Mouse (Mus musculus): Measurements from ENCODE around the gene Casp9. TPM values are rescaled to one million over a fixed set of nuclear protein-coding genes. Genes with fewer than 3 reads are reported as not detected.

Casp9 gene
- polyA plus RNA-seq, 1 experiment: 21.6 TPM

GRCm38 (mm10) chr4:141810975-141811374 lies 17.6 kb downstream of the Casp9 start:
- Histone ChIP-seq H3K4me3 (ENCODE audit: insufficient read depth, low read length) (no peak overlapping the region), H3K4me1 (ENCODE audit: control insufficient read depth, insufficient read depth, low read length) (no peaks in the 10 kb centered on the region), H3K27ac (ENCODE audit: insufficient read depth, low read length) (no peak overlapping the region)
- TF ChIP-seq CTCF (IDR thresholded peaks at IDR 0.05; ENCODE audit: extremely low read depth, insufficient read depth, low read length) (no peak), POLR2A (IDR thresholded peaks at IDR 0.05; ENCODE audit: extremely low read depth, insufficient read depth, low read length) (no peak)

GRCm38 (mm10) chr4:141811375-141811774 lies 18.0 kb downstream of the Casp9 start:
- Histone ChIP-seq H3K27ac (ENCODE audit: insufficient read depth, low read length) (no peak overlapping the region), H3K4me3 (ENCODE audit: insufficient read depth, low read length) (no peak overlapping the region), H3K4me1 (ENCODE audit: control insufficient read depth, insufficient read depth, low read length) (no peaks in the 10 kb centered on the region)
- no peak for TF ChIP-seq CTCF (IDR thresholded peaks at IDR 0.05; ENCODE audit: extremely low read depth, insufficient read depth, low read length)
- no peak for TF ChIP-seq POLR2A (IDR thresholded peaks at IDR 0.05; ENCODE audit: extremely low read depth, insufficient read depth, low read length)

GRCm38 (mm10) chr4:141816267-141816666 lies 22.9 kb downstream of the Casp9 start:
- Histone ChIP-seq H3K27ac (ENCODE audit: insufficient read depth, low read length) (no peak overlapping the region), H3K4me1 (ENCODE audit: control insufficient read depth, insufficient read depth, low read length) (no peaks in the 10 kb centered on the region), H3K4me3 (ENCODE audit: insufficient read depth, low read length) (no peak overlapping the region)
- TF ChIP-seq CTCF (IDR thresholded peaks at IDR 0.05; ENCODE audit: extremely low read depth, insufficient read depth, low read length) (no peak), POLR2A (IDR thresholded peaks at IDR 0.05; ENCODE audit: extremely low read depth, insufficient read depth, low read length) (no peak)

GRCm38 (mm10) chr4:141816776-141817655 lies 23.6 kb downstream of the Casp9 start:
- TF ChIP-seq CTCF (IDR thresholded peaks at IDR 0.05; ENCODE audit: extremely low read depth, insufficient read depth, low read length) (no peak), POLR2A (IDR thresholded peaks at IDR 0.05; ENCODE audit: extremely low read depth, insufficient read depth, low read length) (no peak)
- Histone ChIP-seq H3K27ac (ENCODE audit: insufficient read depth, low read length) (no peak overlapping the region), H3K4me3 (ENCODE audit: insufficient read depth, low read length) (no peak overlapping the region), H3K4me1 (ENCODE audit: control insufficient read depth, insufficient read depth, low read length) (no peaks in the 10 kb centered on the region)

- Histone ChIP-seq H3K4me1 (ENCODE audit: control insufficient read depth, insufficient read depth, low read length) (no peaks in the 10 kb centered on the region), H3K4me3 (ENCODE audit: insufficient read depth, low read length) (no peak overlapping the region), H3K27ac (ENCODE audit: insufficient read depth, low read length) (no peak overlapping the region)
- no peak for TF ChIP-seq CTCF (IDR thresholded peaks at IDR 0.05; ENCODE audit: extremely low read depth, insufficient read depth, low read length)
- TF ChIP-seq POLR2A (IDR thresholded peaks at IDR 0.05; ENCODE audit: extremely low read depth, insufficient read depth, low read length): no peak
These were observed 24.3 kb downstream of the Casp9 start for GRCm38 (mm10) chr4:141817706-141818105.

GRCm38 (mm10) chr4:141818861-141819260 lies 25.4 kb downstream of the Casp9 start:
- H3K4me1 ChIP-seq (ENCODE audit: control insufficient read depth, insufficient read depth, low read length): no peaks in the 10 kb centered on the region
- H3K4me3 ChIP-seq (ENCODE audit: insufficient read depth, low read length): no peak overlapping the region
- no peak overlapping the region for H3K27ac ChIP-seq (ENCODE audit: insufficient read depth, low read length)
- no peak for TF ChIP-seq POLR2A (IDR thresholded peaks at IDR 0.05; ENCODE audit: extremely low read depth, insufficient read depth, low read length)

- Histone ChIP-seq H3K27ac (ENCODE audit: insufficient read depth, low read length) (no peak overlapping the region), H3K4me3 (ENCODE audit: insufficient read depth, low read length) (no peak overlapping the region), H3K4me1 (ENCODE audit: control insufficient read depth, insufficient read depth, low read length) (no peaks in the 10 kb centered on the region)
- no peak for TF ChIP-seq POLR2A (IDR thresholded peaks at IDR 0.05; ENCODE audit: extremely low read depth, insufficient read depth, low read length)
- TF ChIP-seq CTCF (IDR thresholded peaks at IDR 0.05; ENCODE audit: extremely low read depth, insufficient read depth, low read length): no peak
These were observed 25.9 kb downstream of the Casp9 start for GRCm38 (mm10) chr4:141819316-141819715.

GRCm38 (mm10) chr4:141821178-141821577 lies 27.8 kb downstream of the Casp9 start:
- no peak overlapping the region for H3K4me3 ChIP-seq (ENCODE audit: insufficient read depth, low read length)
- H3K4me1 ChIP-seq (ENCODE audit: control insufficient read depth, insufficient read depth, low read length): no peaks in the 10 kb centered on the region
- H3K27ac ChIP-seq (ENCODE audit: insufficient read depth, low read length): no peak overlapping the region
- TF ChIP-seq CTCF (IDR thresholded peaks at IDR 0.05; ENCODE audit: extremely low read depth, insufficient read depth, low read length) (no peak), POLR2A (IDR thresholded peaks at IDR 0.05; ENCODE audit: extremely low read depth, insufficient read depth, low read length) (no peak)

- TF ChIP-seq CTCF (IDR thresholded peaks at IDR 0.05; ENCODE audit: extremely low read depth, insufficient read depth, low read length): no peak
- no peak for TF ChIP-seq POLR2A (IDR thresholded peaks at IDR 0.05; ENCODE audit: extremely low read depth, insufficient read depth, low read length)
- no peak overlapping the region for H3K4me3 ChIP-seq (ENCODE audit: insufficient read depth, low read length)
- no peaks in the 10 kb centered on the region for H3K4me1 ChIP-seq (ENCODE audit: control insufficient read depth, insufficient read depth, low read length)
- H3K27ac ChIP-seq (ENCODE audit: insufficient read depth, low read length): no peak overlapping the region
These were observed 28.7 kb downstream of the Casp9 start for GRCm38 (mm10) chr4:141822089-141822488.

GRCm38 (mm10) chr4:141822979-141823378 lies 29.6 kb downstream of the Casp9 start:
- H3K4me1 ChIP-seq (ENCODE audit: control insufficient read depth, insufficient read depth, low read length): no peaks in the 10 kb centered on the region
- no peak overlapping the region for H3K27ac ChIP-seq (ENCODE audit: insufficient read depth, low read length)
- H3K4me3 ChIP-seq (ENCODE audit: insufficient read depth, low read length): no peak overlapping the region
- no peak for TF ChIP-seq CTCF (IDR thresholded peaks at IDR 0.05; ENCODE audit: extremely low read depth, insufficient read depth, low read length)
- no peak for TF ChIP-seq POLR2A (IDR thresholded peaks at IDR 0.05; ENCODE audit: extremely low read depth, insufficient read depth, low read length)

Measured in cortical plate, adult 2 months (tissue).